Mouse (Mus musculus) olfactory bulb, adult 2 months (tissue): ENCODE measurements around the gene Ager. TPM values are rescaled to one million over a fixed set of nuclear protein-coding genes. Genes with fewer than 3 reads are reported as not detected.

ENCODE experiments used
- H3K27ac ChIP-seq: fragments of 200-500 bp; 2 replicates; pipeline ENCODE4 v1.5.1; 2012; ENCODE audit warnings: low read depth, low read length; ENCODE audit not compliant: insufficient read depth
- H3K4me1 ChIP-seq: fragments of 200-500 bp; 2 replicates; pipeline ENCODE4 v1.6.1; 2012; ENCODE audit warnings: low read length; ENCODE audit not compliant: control insufficient read depth, insufficient read depth
- H3K4me3 ChIP-seq: fragments of 200-500 bp; 2 replicates; pipeline ENCODE4 v1.5.1; 2012; ENCODE audit warnings: mild to moderate bottlenecking, low read depth, low read length, moderate library complexity; ENCODE audit not compliant: insufficient read depth
- CTCF ChIP-seq: fragments of 200-500 bp; IDR thresholded peaks from 2 replicates; pipeline ENCODE4 v1.5.1; 2012; ENCODE audit warnings: low read depth, mild to moderate bottlenecking, low read length, moderate library complexity; ENCODE audit not compliant: insufficient read depth
- POLR2A ChIP-seq: fragments of 200-500 bp; IDR thresholded peaks from 2 replicates; pipeline ENCODE4 v1.6.1; 2012; ENCODE audit warnings: mild to moderate bottlenecking, low read depth, low read length, moderate library complexity; ENCODE audit not compliant: insufficient read depth
- WGBS: fragments of 180-500 bp; shearing (Covaris S2); methylation state at CpG from one replicate; pipeline ENCODE4 v1.1.7; 2018; 5-methylcytosine and 5-hydroxymethylcytosine counted together
- polyA plus RNA-seq: library from polyadenylated mRNA; stranded (reverse); fragments of >200 nt; gene quantifications from 2 replicates; pipeline ENCODE4 v1.2.4, GENCODE M21; 2012; ENCODE audit warnings: low replicate concordance; ENCODE audit not compliant: missing spikeins, insufficient read depth, insufficient read length

Gene Ager
- polyA plus RNA-seq, 1 experiment: not detected

DNA sequence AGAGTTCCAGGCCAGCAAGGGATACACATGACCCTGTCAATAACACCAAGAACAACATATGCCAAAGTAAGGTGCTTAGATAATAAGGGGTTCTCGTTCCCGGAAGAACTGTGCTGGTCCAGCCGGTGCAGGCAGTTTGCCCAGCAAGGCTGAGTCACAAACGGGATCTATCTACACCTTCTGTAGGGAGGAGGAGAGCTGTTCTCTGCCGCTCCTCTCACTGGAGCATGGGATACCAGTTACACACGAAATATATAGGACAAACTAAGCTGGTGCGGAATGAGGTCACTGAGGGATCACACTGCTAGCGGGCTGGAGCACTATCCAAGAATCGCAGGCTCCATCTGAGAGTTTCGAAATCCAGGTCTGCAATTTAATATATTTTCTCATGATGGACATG is 46.3 kb downstream of the Ager start:
- TF ChIP-seq POLR2A: no peak
- no peak for TF ChIP-seq CTCF
- no peak overlapping the region for H3K4me3 ChIP-seq
- H3K27ac ChIP-seq: no peak overlapping the region
- 83% methylated on average over 10 of the region's 10 CpGs for WGBS
- peaks cover 32% of the 10 kb centered on the region for H3K4me1 ChIP-seq

DNA sequence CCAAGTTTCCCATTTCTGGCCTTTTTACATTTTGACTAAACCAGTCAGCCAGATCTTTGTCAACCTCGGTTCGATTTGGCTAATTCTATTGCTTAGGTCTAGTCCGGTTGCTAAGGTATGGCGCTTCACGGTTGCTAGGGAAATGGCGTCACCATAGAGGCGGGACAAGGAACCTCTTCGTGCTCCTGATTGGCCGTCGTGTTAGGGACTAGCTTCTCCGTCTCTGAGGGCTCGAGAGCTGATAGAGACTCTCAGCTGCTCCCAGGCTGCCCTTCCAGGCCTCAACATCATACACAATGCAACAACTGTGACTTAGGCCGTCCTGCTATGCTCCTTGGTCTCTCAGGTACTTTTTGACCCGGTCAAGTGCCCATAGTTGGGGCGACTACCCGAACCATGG is 46.9 kb downstream of the Ager start, which contains the start of gene Fkbpl:
TSS of gene Fkbpl (plus strand) at position 157 of the 400 bp plus-strand sequence.
- peak within 1 kb of the TSS; percentile 70; the same call in 1 of the 2 replicates for H3K27ac ChIP-seq
- TF ChIP-seq POLR2A (0 out of 2 replicates have a peak, but pooled peaks have one; percentile 34), CTCF (no peak)

GRCm38 (mm10) chr17:34645256-34645829 is 47.7 kb downstream of the Ager start:
- peak overlapping the region; percentile 39 for H3K4me3 ChIP-seq
- H3K27ac ChIP-seq: no peak overlapping the region
- TF ChIP-seq CTCF (no peak), POLR2A (no peak)
- WGBS: 42% methylated on average over 10 of the region's 10 CpGs
- peaks cover 32% of the 10 kb centered on the region for H3K4me1 ChIP-seq

More for the DNA sequence above, 46.9 kb downstream of the Ager start, which contains the start of gene Fkbpl:
- peaks cover 32% of the 10 kb centered on the region for H3K4me1 ChIP-seq
- H3K4me3 ChIP-seq: peak within 1 kb of the TSS; percentile 55
- under 1% methylated on average over 16 of the region's 16 CpGs for WGBS

DNA sequence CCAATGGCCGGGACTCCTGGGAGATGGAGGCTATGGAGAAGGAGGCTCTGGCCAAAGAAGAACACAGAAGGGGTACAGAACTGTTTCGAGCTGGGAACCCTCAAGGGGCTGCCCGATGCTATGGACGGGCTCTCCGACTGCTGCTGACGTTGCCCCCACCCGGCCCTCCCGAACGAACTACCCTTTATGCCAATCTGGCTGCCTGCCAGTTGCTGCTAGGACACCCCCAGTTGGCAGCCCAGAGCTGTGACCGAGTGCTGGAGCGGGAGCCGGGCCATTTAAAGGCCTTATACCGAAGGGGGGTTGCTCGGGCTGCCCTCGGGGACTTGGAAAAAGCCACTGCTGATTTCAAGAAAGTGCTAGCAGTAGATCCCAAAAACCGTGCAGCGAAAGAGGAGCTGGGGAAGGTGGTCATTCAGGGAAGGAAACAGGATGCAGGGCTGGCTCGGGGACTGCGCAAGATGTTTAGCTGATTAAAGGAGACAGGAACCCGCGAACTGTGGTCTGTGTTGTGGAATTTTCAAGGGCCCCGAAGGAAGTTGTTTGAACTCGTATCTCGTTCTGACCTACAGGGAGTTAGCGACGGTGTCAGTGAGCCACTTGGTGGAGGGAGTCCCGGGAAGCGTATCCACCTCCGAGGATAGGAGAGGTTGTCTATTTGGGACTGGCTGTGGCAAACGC is 48.3 kb downstream of the Ager start:
- TF ChIP-seq CTCF (no peak), POLR2A (no peak)
- H3K4me1 ChIP-seq: peaks cover 31% of the 10 kb centered on the region
- no peak overlapping the region for H3K27ac ChIP-seq
- H3K4me3 ChIP-seq: no peak overlapping the region
- WGBS: 71% methylated on average over 30 of the region's 30 CpGs

- Histone ChIP-seq H3K27ac (peak within 1 kb of the TSS; percentile 11; the same call in 1 of the 2 replicates), H3K4me3 (peak within 1 kb of the TSS; percentile 64), H3K4me1 (peaks cover 25% of the 10 kb centered on the region)
- WGBS: under 1% methylated on average over 66 of the region's 66 CpGs
- TF ChIP-seq CTCF (no peak), POLR2A (peak; percentile 63)
These were observed 49.5 kb downstream of the Ager start, which contains the start of gene Atf6b for GRCm38 (mm10) chr17:34646906-34647787. TSS of gene Atf6b (plus strand) at chr17:34647146.

DNA sequence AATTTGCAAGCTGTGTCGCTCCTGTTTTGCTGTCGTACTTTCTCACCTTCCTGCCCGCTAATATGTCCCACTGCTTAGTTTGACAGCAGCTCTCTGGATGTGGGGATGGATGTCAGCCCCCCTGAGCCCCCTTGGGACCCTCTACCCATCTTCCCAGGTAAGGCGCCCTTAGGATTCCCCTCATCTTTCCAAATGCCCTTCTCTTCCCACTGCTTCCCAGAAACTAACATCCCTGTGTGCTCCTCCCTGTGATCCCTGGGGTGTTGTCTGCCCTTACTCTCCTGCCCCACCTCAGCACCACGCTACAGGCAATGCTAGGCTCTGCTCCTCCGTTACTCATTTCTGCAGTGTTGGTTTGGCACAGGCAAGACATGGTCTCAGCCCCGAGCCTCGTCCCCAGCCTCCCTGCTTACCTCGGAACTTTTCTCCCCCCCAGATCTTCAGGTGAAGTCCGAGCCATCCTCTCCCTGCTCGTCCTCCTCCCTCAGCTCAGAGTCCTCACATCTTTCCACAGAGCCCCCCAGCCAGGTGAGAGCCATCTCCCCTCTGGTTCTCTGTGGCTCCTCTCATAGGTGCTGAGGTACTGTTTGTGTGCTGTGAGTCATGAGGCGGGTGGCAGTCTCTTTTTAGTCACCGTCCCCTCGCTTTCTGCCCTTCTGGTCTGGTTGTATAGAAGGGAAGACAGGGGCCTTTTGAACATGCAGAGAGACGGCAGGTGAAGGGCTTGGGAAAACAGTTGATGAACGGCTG is 50.7 kb downstream of the Ager start:
- TF ChIP-seq POLR2A (no peak), CTCF (no peak)
- WGBS: 84% methylated on average over 16 of the region's 16 CpGs
- Histone ChIP-seq H3K27ac (no peak overlapping the region), H3K4me1 (peaks cover 25% of the 10 kb centered on the region), H3K4me3 (no peak overlapping the region)

- TF ChIP-seq CTCF (no peak), POLR2A (no peak)
These were observed 51.6 kb downstream of the Ager start for GRCm38 (mm10) chr17:34649106-34649864.

More at GRCm38 (mm10) chr17:34649106-34649864, 51.6 kb downstream of the Ager start:
- no peak overlapping the region for H3K27ac ChIP-seq
- no peak overlapping the region for H3K4me3 ChIP-seq
- WGBS: 84% methylated on average over 18 of the region's 18 CpGs
- peaks cover 25% of the 10 kb centered on the region for H3K4me1 ChIP-seq

Other genes with a start within 250 kb of the Ager start
- gene Btnl2, start 243.0 kb upstream of the Ager start, polyA plus RNA-seq: not detected in 2 replicates
- not detected in 2 replicates for gene Btnl1, start 220.7 kb upstream of the Ager start, polyA plus RNA-seq
- gene BC051142, start 199.0 kb upstream of the Ager start, polyA plus RNA-seq: not detected in 2 replicates
- not detected in 2 replicates for gene Btnl4, start 120.5 kb upstream of the Ager start, polyA plus RNA-seq
- not detected in 2 replicates for gene Btnl6, start 80.5 kb upstream of the Ager start, polyA plus RNA-seq
- gene Notch4, start 33.6 kb upstream of the Ager start, polyA plus RNA-seq: not detected in 2 replicates
- gene Gpsm3, start 8.1 kb upstream of the Ager start, polyA plus RNA-seq: not detected in 2 replicates
- not detected in 2 replicates for gene Pbx2, start 6.6 kb upstream of the Ager start, polyA plus RNA-seq
- gene Rnf5, start 5.8 kb downstream of the Ager start, polyA plus RNA-seq: not detected in 2 replicates
- gene Agpat1, start 6.4 kb downstream of the Ager start, polyA plus RNA-seq: 342 TPM in 1 of 2 replicates, not detected in the other
- not detected in 2 replicates for gene Egfl8, start 18.1 kb downstream of the Ager start, polyA plus RNA-seq
- gene Ppt2, start 30.6 kb downstream of the Ager start, polyA plus RNA-seq: not detected in 2 replicates
- not detected in 2 replicates for gene Prrt1, start 31.7 kb downstream of the Ager start, polyA plus RNA-seq
- gene Fkbpl, start 46.9 kb downstream of the Ager start, polyA plus RNA-seq: not detected in 2 replicates
- not detected in 2 replicates for gene Atf6b, start 49.3 kb downstream of the Ager start, polyA plus RNA-seq
- gene Tnxb, start 72.7 kb downstream of the Ager start, polyA plus RNA-seq: not detected in 2 replicates
- not detected in 2 replicates for gene C4b, start 146.0 kb downstream of the Ager start, polyA plus RNA-seq
- gene Cyp21a1, start 206.7 kb downstream of the Ager start, polyA plus RNA-seq: not detected in 2 replicates
- not detected in 2 replicates for gene Stk19, start 239.1 kb downstream of the Ager start, polyA plus RNA-seq
- not detected in 2 replicates for gene Dxo, start 239.2 kb downstream of the Ager start, polyA plus RNA-seq